Mouse (Mus musculus) ES-Bruce4 (cell line): Measurements from ENCODE around the gene Ubtf.

Experiments used
- CTCF ChIP-seq: IDR thresholded peaks from one replicate; pipeline ENCODE4 v1.8.1; 2011; ENCODE audit warnings: low read depth, low read length
- POLR2A ChIP-seq: IDR thresholded peaks from one replicate; pipeline ENCODE4 v1.8.1; 2011; ENCODE audit warnings: low read length; ENCODE audit not compliant: insufficient read depth

- TF ChIP-seq CTCF (no peak), POLR2A (no peak)
These were observed 23.7 kb downstream of the Ubtf start for GRCm38 (mm10) chr11:102295598-102296471.
